Mouse (Mus musculus): ENCODE data around the gene Olfr198. TPM values are rescaled to one million over a fixed set of nuclear protein-coding genes. Genes with fewer than 3 reads are reported as not detected.
"Not testable (repeated sequence)": the region's sequence is repeated elsewhere in the genome, so short reads cannot be mapped to it uniquely, and the experiment has no call there.

Gene Olfr198
- polyA plus RNA-seq (2012; ENCODE audit: insufficient read depth, insufficient read length, missing spikeins) = not detected in 2 replicates

- not testable (repeated sequence) for H3K4me3 ChIP-seq (ENCODE audit: insufficient read depth, low read depth, low read length); H3K27ac ChIP-seq (replicated peaks; ENCODE audit: low read depth, low read length); H3K4me1 ChIP-seq (ENCODE audit: control insufficient read depth, insufficient read depth, insufficient read length, low read length)
These were observed at the start of gene Olfr198 for GRCm38 (mm10) chr16:59203433-59203832. Gene Olfr198 (minus strand): TSS chr16:59203533.

- no peak overlapping the region for H3K27ac ChIP-seq (replicated peaks; ENCODE audit: low read depth, low read length)
- no peak overlapping the region for H3K4me3 ChIP-seq (ENCODE audit: insufficient read depth, low read depth, low read length)
- no peaks in the 10 kb centered on the region for H3K4me1 ChIP-seq (ENCODE audit: control insufficient read depth, insufficient read depth, insufficient read length, low read length)
These were observed 46.4 kb upstream of the Olfr198 start for GRCm38 (mm10) chr16:59249684-59250083.

DNA sequence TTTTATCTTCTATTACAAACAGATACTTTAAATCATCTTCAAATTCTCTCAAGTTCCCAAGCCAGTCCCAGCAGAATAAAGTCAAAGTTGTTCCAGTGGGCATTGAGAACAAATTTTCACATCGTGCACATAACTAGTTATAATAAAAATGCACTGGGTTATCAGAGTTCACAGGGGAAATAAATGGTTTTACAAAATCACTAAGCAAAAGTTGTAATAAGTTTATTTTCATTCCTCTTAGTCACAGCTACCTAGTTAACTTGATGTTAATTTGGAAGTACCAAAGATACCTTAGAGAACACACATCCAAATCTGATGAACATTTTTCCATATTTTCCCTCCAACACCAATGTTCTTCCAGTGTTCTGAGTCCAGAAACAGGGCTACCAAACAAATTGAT lies 16.3 kb upstream of the Olfr198 start, which contains the start of gene Olfr199:
TSS of gene Olfr199 (minus strand) at position 101 of the 400 bp plus-strand sequence.
- not testable (repeated sequence) for H3K4me3 ChIP-seq (ENCODE audit: insufficient read depth, low read depth, low read length); H3K27ac ChIP-seq (replicated peaks; ENCODE audit: low read depth, low read length); H3K4me1 ChIP-seq (ENCODE audit: control insufficient read depth, insufficient read depth, insufficient read length, low read length)

DNA sequence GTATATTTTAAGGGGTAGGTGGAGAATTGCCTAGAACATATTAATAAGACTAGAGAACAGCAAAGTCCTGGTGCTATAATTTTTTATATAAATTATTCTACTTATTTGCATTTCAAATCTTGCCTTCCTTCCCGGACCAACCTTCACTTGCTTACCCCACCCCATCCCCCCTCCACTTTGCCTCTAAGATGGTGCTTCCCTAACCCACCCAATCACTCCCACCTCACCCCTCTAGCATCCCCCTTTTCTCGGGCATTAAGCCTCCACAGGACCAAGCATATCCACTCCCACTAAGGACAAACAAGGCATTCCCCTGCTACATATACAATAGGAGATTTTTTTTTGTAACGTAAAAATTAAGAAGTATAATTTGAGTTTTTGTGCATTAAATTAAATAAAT lies 14.5 kb upstream of the Olfr198 start:
- not testable (repeated sequence) for H3K27ac ChIP-seq (replicated peaks; ENCODE audit: low read depth, low read length); H3K4me3 ChIP-seq (ENCODE audit: insufficient read depth, low read depth, low read length)

DNA sequence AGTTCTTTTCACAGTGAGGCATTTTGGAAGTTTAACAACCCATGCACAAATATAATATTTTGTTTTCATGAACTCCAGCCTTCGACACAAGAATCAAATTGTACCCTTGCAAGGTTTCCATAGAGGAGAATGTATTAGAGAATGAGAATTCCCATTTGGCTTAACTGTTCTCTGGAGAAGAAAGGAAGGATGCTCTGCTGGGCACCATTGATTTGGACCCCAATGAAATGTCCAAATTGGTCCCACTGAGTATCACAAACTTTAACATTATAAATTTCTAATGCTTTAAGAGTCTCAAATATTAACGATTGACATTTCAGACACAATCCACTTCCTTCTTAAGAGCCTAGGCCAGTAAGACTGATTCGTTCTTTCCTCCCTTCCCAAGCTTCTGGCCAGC lies 33.0 kb downstream of the Olfr198 start, which contains the start of gene Olfr196:
TSS of gene Olfr196 (minus strand) at position 101 of the 400 bp plus-strand sequence.
- H3K27ac ChIP-seq (replicated peaks; ENCODE audit: low read depth, low read length) = no peak within 1 kb of the TSS

More for the DNA sequence above, 14.5 kb upstream of the Olfr198 start:
- H3K4me1 ChIP-seq (ENCODE audit: control insufficient read depth, insufficient read depth, insufficient read length, low read length) = not testable (repeated sequence)

GRCm38 (mm10) chr16:59151996-59152395 lies 51.3 kb downstream of the Olfr198 start:
- Histone ChIP-seq H3K4me1 (ENCODE audit: control insufficient read depth, insufficient read depth, insufficient read length, low read length) (no peaks in the 10 kb centered on the region), H3K4me3 (ENCODE audit: insufficient read depth, low read depth, low read length) (no peak overlapping the region)

More for the DNA sequence above, 33.0 kb downstream of the Olfr198 start, which contains the start of gene Olfr196:
- Histone ChIP-seq H3K4me3 (ENCODE audit: insufficient read depth, low read depth, low read length) (no peak within 1 kb of the TSS), H3K4me1 (ENCODE audit: control insufficient read depth, insufficient read depth, insufficient read length, low read length) (no peaks in the 10 kb centered on the region)

More at GRCm38 (mm10) chr16:59151996-59152395, 51.3 kb downstream of the Olfr198 start:
- H3K27ac ChIP-seq (replicated peaks; ENCODE audit: low read depth, low read length) = no peak overlapping the region

Other genes starting within 250 kb of the Olfr198 start
- not detected in 2 replicates for gene Olfr183, start 208.2 kb downstream of the Olfr198 start, polyA plus RNA-seq (2012; ENCODE audit: insufficient read depth, insufficient read length, missing spikeins)
- gene Olfr186, start 173.2 kb downstream of the Olfr198 start, polyA plus RNA-seq (2012; ENCODE audit: insufficient read depth, insufficient read length, missing spikeins) = not detected in 2 replicates
- gene Olfr187, start 163.8 kb downstream of the Olfr198 start, polyA plus RNA-seq (2012; ENCODE audit: insufficient read depth, insufficient read length, missing spikeins) = not detected in 2 replicates
- not detected in 2 replicates for gene Olfr190, start 125.5 kb downstream of the Olfr198 start, polyA plus RNA-seq (2012; ENCODE audit: insufficient read depth, insufficient read length, missing spikeins)
- not detected in 2 replicates for gene Olfr191, start 113.7 kb downstream of the Olfr198 start, polyA plus RNA-seq (2012; ENCODE audit: insufficient read depth, insufficient read length, missing spikeins)
- not detected in 2 replicates for gene Olfr193, start 91.7 kb downstream of the Olfr198 start, polyA plus RNA-seq (2012; ENCODE audit: insufficient read depth, insufficient read length, missing spikeins)
- not detected in 2 replicates for gene Olfr194, start 82.5 kb downstream of the Olfr198 start, polyA plus RNA-seq (2012; ENCODE audit: insufficient read depth, insufficient read length, missing spikeins)
- gene Olfr195, start 56.5 kb downstream of the Olfr198 start, polyA plus RNA-seq (2012; ENCODE audit: insufficient read depth, insufficient read length, missing spikeins) = not detected in 2 replicates
- gene Olfr196, start 33.1 kb downstream of the Olfr198 start, polyA plus RNA-seq (2012; ENCODE audit: insufficient read depth, insufficient read length, missing spikeins) = not detected in 2 replicates
- gene Olfr199, start 16.2 kb upstream of the Olfr198 start, polyA plus RNA-seq (2012; ENCODE audit: insufficient read depth, insufficient read length, missing spikeins) = not detected in 2 replicates
- gene Olfr201, start 69.1 kb upstream of the Olfr198 start, polyA plus RNA-seq (2012; ENCODE audit: insufficient read depth, insufficient read length, missing spikeins) = not detected in 2 replicates
- gene Olfr202, start 83.3 kb upstream of the Olfr198 start, polyA plus RNA-seq (2012; ENCODE audit: insufficient read depth, insufficient read length, missing spikeins) = not detected in 2 replicates
- not detected in 2 replicates for gene Olfr203, start 95.3 kb upstream of the Olfr198 start, polyA plus RNA-seq (2012; ENCODE audit: insufficient read depth, insufficient read length, missing spikeins)
- not detected in 2 replicates for gene Olfr204, start 114.7 kb upstream of the Olfr198 start, polyA plus RNA-seq (2012; ENCODE audit: insufficient read depth, insufficient read length, missing spikeins)
- not detected in 2 replicates for gene Olfr205, start 127.6 kb upstream of the Olfr198 start, polyA plus RNA-seq (2012; ENCODE audit: insufficient read depth, insufficient read length, missing spikeins)
- not detected in 2 replicates for gene Olfr206, start 145.7 kb upstream of the Olfr198 start, polyA plus RNA-seq (2012; ENCODE audit: insufficient read depth, insufficient read length, missing spikeins)
- not detected in 2 replicates for gene Olfr209, start 160.5 kb upstream of the Olfr198 start, polyA plus RNA-seq (2012; ENCODE audit: insufficient read depth, insufficient read length, missing spikeins)
- not detected in 2 replicates for gene Gabrr3, start 203.8 kb upstream of the Olfr198 start, polyA plus RNA-seq (2012; ENCODE audit: insufficient read depth, insufficient read length, missing spikeins)

All from brown adipose tissue, adult 24 weeks (tissue).